Mouse (Mus musculus) ES-Bruce4 (cell line): ENCODE results near the gene Gm7029.

Source experiments
- CTCF ChIP-seq: IDR thresholded peaks from one replicate; pipeline ENCODE4 v1.8.1; 2011; ENCODE audit warnings: low read depth, low read length
- EP300 ChIP-seq: IDR thresholded peaks from 2 replicates; pipeline ENCODE4 v1.6.1; 2011; ENCODE audit warnings: low read depth, low read length; ENCODE audit not compliant: insufficient read depth

DNA sequence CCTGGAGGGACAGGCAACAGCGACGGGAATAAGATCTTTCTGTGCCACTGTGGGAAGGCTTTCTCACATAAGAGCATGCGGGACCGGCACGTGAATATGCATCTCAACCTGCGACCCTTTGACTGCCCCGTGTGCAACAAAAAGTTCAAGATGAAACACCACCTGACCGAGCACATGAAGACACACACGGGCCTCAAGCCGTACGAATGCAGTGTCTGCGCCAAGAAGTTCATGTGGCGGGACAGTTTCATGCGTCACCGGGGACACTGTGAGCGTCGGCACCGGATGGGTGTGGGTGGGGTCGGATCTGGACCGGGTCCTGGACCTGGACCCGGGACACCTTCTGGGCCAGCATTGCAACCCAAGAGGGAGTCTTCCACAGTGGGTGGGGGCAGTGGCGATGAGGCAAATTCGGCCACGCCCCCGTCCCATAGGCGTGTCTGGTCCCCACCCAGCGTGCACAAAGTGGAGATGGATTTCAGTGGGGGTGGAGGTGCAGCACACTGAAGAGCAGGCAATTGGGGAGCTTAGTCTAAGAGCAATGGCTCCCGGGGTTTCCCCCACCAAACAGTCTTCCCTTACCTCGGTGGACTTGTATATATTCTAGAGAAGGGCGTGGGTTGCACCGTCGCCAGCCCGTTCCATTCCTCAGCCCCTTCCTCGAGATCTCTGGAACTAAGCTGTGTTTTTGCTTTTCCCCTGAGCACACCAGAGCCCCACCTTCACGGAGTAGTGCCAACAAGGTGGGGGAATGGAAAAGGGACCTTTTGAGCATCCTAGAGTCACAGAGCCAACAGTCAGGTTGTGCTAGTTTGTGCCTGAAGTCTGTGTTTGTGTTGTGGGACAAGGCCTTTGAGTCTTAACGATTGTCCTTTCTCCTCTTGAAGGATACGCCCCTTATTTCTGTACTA is 44.9 kb downstream of the Gm7029 start:
- TF ChIP-seq CTCF (no peak), EP300 (no peak)
